Mouse (Mus musculus) spleen, postnatal 4 days (tissue): ENCODE data around the gene Carmil3.

Experiments used
- DNase-seq, 2 experiments: peaks; one replicate each; pipeline ENCODE4 v3.0.0; 2022; ENCODE audit warnings: low spot score in 2 of 2

The Carmil3 gene

GRCm38 (mm10) chr14:55490361-55491201, at the start of gene Carmil3:
Gene Carmil3 (plus strand): TSS chr14:55490651.
- peak in 1 of 2 experiments; percentile 70 for DNase-seq

GRCm38 (mm10) chr14:55457693-55458092, 32.8 kb upstream of the Carmil3 start:
- DNase-seq: no peak

- peak; percentile 69 to 86 for DNase-seq
These were observed 32.2 kb upstream of the Carmil3 start for GRCm38 (mm10) chr14:55458273-55458672.

GRCm38 (mm10) chr14:55458761-55459160, 31.7 kb upstream of the Carmil3 start:
- DNase-seq: no peak

GRCm38 (mm10) chr14:55459796-55460195, 30.7 kb upstream of the Carmil3 start:
- DNase-seq: no peak

- no peak for DNase-seq
These were observed 30.2 kb upstream of the Carmil3 start for GRCm38 (mm10) chr14:55460297-55460696.

- no peak for DNase-seq
These were observed 28.7 kb upstream of the Carmil3 start for GRCm38 (mm10) chr14:55461757-55462156.

GRCm38 (mm10) chr14:55466481-55466880, 24.0 kb upstream of the Carmil3 start:
- no peak for DNase-seq

GRCm38 (mm10) chr14:55467108-55467507, 23.3 kb upstream of the Carmil3 start:
- DNase-seq: no peak

- DNase-seq: no peak
These were observed 22.1 kb upstream of the Carmil3 start for GRCm38 (mm10) chr14:55468301-55468741.

GRCm38 (mm10) chr14:55469041-55469440, 21.4 kb upstream of the Carmil3 start:
- no peak for DNase-seq

GRCm38 (mm10) chr14:55469821-55470220, 20.6 kb upstream of the Carmil3 start:
- no peak for DNase-seq

GRCm38 (mm10) chr14:55470806-55471205, 19.6 kb upstream of the Carmil3 start:
- DNase-seq: no peak

- no peak for DNase-seq
These were observed 14.8 kb upstream of the Carmil3 start for GRCm38 (mm10) chr14:55475654-55476053.

GRCm38 (mm10) chr14:55477421-55477820, 13.0 kb upstream of the Carmil3 start:
- DNase-seq: no peak

GRCm38 (mm10) chr14:55477829-55478228, 12.6 kb upstream of the Carmil3 start:
- peak in 1 of 2 experiments; percentile 17 for DNase-seq

GRCm38 (mm10) chr14:55478651-55479599, 11.5 kb upstream of the Carmil3 start, which contains the start of gene Dhrs4:
Gene Dhrs4 (plus strand): TSS chr14:55478758.
- DNase-seq: peak; percentile 83 to 91

- DNase-seq: no peak
These were observed 10.8 kb upstream of the Carmil3 start for GRCm38 (mm10) chr14:55479629-55480028.

GRCm38 (mm10) chr14:55484430-55485085, 5.9 kb upstream of the Carmil3 start:
- no peak for DNase-seq

GRCm38 (mm10) chr14:55486836-55487235, 3.6 kb upstream of the Carmil3 start:
- DNase-seq: no peak

GRCm38 (mm10) chr14:55491291-55491833, 911 bp downstream of the Carmil3 start:
- DNase-seq: peak; percentile 70 to 85
